Mouse (Mus musculus): Measurements from ENCODE around the gene Paqr5. TPM values are rescaled to one million over a fixed set of nuclear protein-coding genes. Genes with fewer than 3 reads are reported as not detected.

Gene Paqr5
- polyA plus RNA-seq, 1 experiment from 2014 or later: 0.26 TPM

- no peak for DNase-seq (ENCODE audit: low spot score, missing footprints)
- Histone ChIP-seq H3K27me3 (ENCODE audit: control insufficient read depth, insufficient read depth, low read length) (peaks cover 5% of the 10 kb centered on the region; the same call in 1 of the 2 replicates), H3K27ac (ENCODE audit: low read depth, low read length) (no peak overlapping the region), H3K4me1 (ENCODE audit: control insufficient read depth, insufficient read depth, low read length) (peaks cover 4% of the 10 kb centered on the region; the same call in 1 of the 2 replicates), H3K4me2 (no peak overlapping the region), H3K4me3 (ENCODE audit: low read depth, low read length) (no peak overlapping the region), H3K9ac (ENCODE audit: low read length) (no peak overlapping the region), H3K9me3 (ENCODE audit: control insufficient read depth, low read length) (no peaks in the 10 kb centered on the region), H3K36me3 (ENCODE audit: control insufficient read depth, insufficient read depth, low read length) (no peaks in the 10 kb centered on the region)
- no peak for ATAC-seq (ENCODE audit: low FRiP score)
- 55% methylated on average over 7 of the region's 7 CpGs for WGBS
These were observed 122.5 kb downstream of the Paqr5 start for GRCm38 (mm10) chr9:61904201-61904600.

Other genes starting within 250 kb of the Paqr5 start
- gene Rplp1, start 112.3 kb downstream of the Paqr5 start, polyA plus RNA-seq (2014; fragmentation: Nextera tagmentation; extraction: Ambion mirVana): 980 and 1,048 TPM in 2 replicates
- gene Kif23, start 80.1 kb downstream of the Paqr5 start, polyA plus RNA-seq (2014; fragmentation: Nextera tagmentation; extraction: Ambion mirVana): 110 and 120 TPM in 2 replicates
- 19.4 and 22.4 TPM in 2 replicates for gene Glce, start 95.8 kb upstream of the Paqr5 start, polyA plus RNA-seq (2014; fragmentation: Nextera tagmentation; extraction: Ambion mirVana)

Data from midbrain, embryonic 11.5 days (tissue).